Mouse (Mus musculus): ENCODE measurements around the gene Adamts5. TPM values are rescaled to one million over a fixed set of nuclear protein-coding genes. Genes with fewer than 3 reads are reported as not detected.
A peak's percentile ranks its signal among the peaks of the same experiment; 100 is the strongest.

Gene Adamts5
- polyA plus RNA-seq (2015; fragmentation: Nextera tagmentation; extraction: Ambion mirVana), result 6.0 and 7.0 TPM in 2 replicates

GRCm38 (mm10) chr16:85901581-85901910 is at the start of gene Adamts5:
Gene Adamts5 (minus strand): TSS chr16:85901828.
- peak within 1 kb of the TSS; percentile 84 for H3K27ac ChIP-seq (replicated peaks)
- no peaks in the 10 kb centered on the region for H3K36me3 ChIP-seq
- ATAC-seq (ENCODE audit: insufficient number of reproducible peaks, low FRiP score, low TSS enrichment, low read depth), result no peak
- peaks cover 9% of the 10 kb centered on the region for H3K27me3 ChIP-seq
- H3K9ac ChIP-seq, result peak within 1 kb of the TSS; percentile 40
- no peaks in the 10 kb centered on the region for H3K9me3 ChIP-seq (replicated peaks)
- peaks cover 18% of the 10 kb centered on the region for H3K4me1 ChIP-seq
- 12% methylated on average over 13 of the region's 13 CpGs for WGBS
- peak within 1 kb of the TSS; percentile 93 for H3K4me2 ChIP-seq (replicated peaks)
- peak within 1 kb of the TSS; percentile 62 for H3K4me3 ChIP-seq (replicated peaks)

- 50% methylated on average over 2 of the region's 2 CpGs for whole genome bisulfite sequencing
These were observed 48.7 kb upstream of the Adamts5 start for GRCm38 (mm10) chr16:85950356-85950755.

GRCm38 (mm10) chr16:85926004-85926403 is 24.4 kb upstream of the Adamts5 start:
- Histone ChIP-seq H3K4me1 (no peaks in the 10 kb centered on the region), H3K36me3 (no peaks in the 10 kb centered on the region), H3K4me3 (replicated peaks) (no peak overlapping the region), H3K4me2 (replicated peaks) (no peak overlapping the region), H3K27me3 (no peaks in the 10 kb centered on the region), H3K9ac (no peak overlapping the region), H3K27ac (replicated peaks) (no peak overlapping the region; the same call in 1 of the 2 replicates), H3K9me3 (replicated peaks) (no peaks in the 10 kb centered on the region)
- ATAC-seq (ENCODE audit: insufficient number of reproducible peaks, low FRiP score, low TSS enrichment, low read depth), result 0 out of 2 replicates have a peak, but pooled peaks have one; percentile 19
- WGBS, result 53% methylated on average over 5 of the region's 5 CpGs

More at GRCm38 (mm10) chr16:85950356-85950755, 48.7 kb upstream of the Adamts5 start:
- ATAC-seq (ENCODE audit: insufficient number of reproducible peaks, low FRiP score, low TSS enrichment, low read depth), result no peak
- Histone ChIP-seq H3K4me1 (no peaks in the 10 kb centered on the region), H3K27me3 (no peaks in the 10 kb centered on the region), H3K4me3 (replicated peaks) (no peak overlapping the region), H3K9me3 (replicated peaks) (no peaks in the 10 kb centered on the region), H3K27ac (replicated peaks) (no peak overlapping the region), H3K4me2 (replicated peaks) (no peak overlapping the region), H3K36me3 (no peaks in the 10 kb centered on the region), H3K9ac (no peak overlapping the region)

- Histone ChIP-seq H3K27me3 (no peaks in the 10 kb centered on the region), H3K27ac (replicated peaks) (no peak overlapping the region), H3K9ac (no peak overlapping the region), H3K4me2 (replicated peaks) (no peak overlapping the region), H3K36me3 (no peaks in the 10 kb centered on the region), H3K4me3 (replicated peaks) (no peak overlapping the region), H3K9me3 (replicated peaks) (no peaks in the 10 kb centered on the region), H3K4me1 (no peaks in the 10 kb centered on the region)
- 90% methylated on average over 1 of the region's 1 CpGs for WGBS
- no peak for ATAC-seq (ENCODE audit: insufficient number of reproducible peaks, low FRiP score, low TSS enrichment, low read depth)
These were observed 20.8 kb upstream of the Adamts5 start for GRCm38 (mm10) chr16:85922454-85922853.

- Histone ChIP-seq H3K4me3 (replicated peaks) (no peak overlapping the region), H3K9ac (no peak overlapping the region), H3K27ac (replicated peaks) (no peak overlapping the region), H3K4me2 (replicated peaks) (no peak overlapping the region), H3K36me3 (no peaks in the 10 kb centered on the region), H3K9me3 (replicated peaks) (no peaks in the 10 kb centered on the region), H3K27me3 (no peaks in the 10 kb centered on the region), H3K4me1 (no peaks in the 10 kb centered on the region)
- WGBS, result 71% methylated on average over 4 of the region's 4 CpGs
- ATAC-seq (ENCODE audit: insufficient number of reproducible peaks, low FRiP score, low TSS enrichment, low read depth), result no peak
These were observed 18.5 kb upstream of the Adamts5 start for GRCm38 (mm10) chr16:85920122-85920521.

- peak overlapping the region; percentile 84 for H3K27ac ChIP-seq (replicated peaks)
- 1% methylated on average over 51 of the region's 51 CpGs for WGBS
- peaks cover 9% of the 10 kb centered on the region for H3K27me3 ChIP-seq
These were observed 687 bp downstream of the Adamts5 start for GRCm38 (mm10) chr16:85900702-85901580.

GRCm38 (mm10) chr16:85899790-85900587 is 1.6 kb downstream of the Adamts5 start:
- Histone ChIP-seq H3K9ac (peak overlapping the region; percentile 40), H3K27ac (replicated peaks) (peak overlapping the region; percentile 84), H3K36me3 (no peaks in the 10 kb centered on the region), H3K4me2 (replicated peaks) (peak overlapping the region; percentile 93), H3K27me3 (peaks cover 9% of the 10 kb centered on the region), H3K4me1 (peaks cover 18% of the 10 kb centered on the region), H3K4me3 (replicated peaks) (peak overlapping the region; percentile 62), H3K9me3 (replicated peaks) (no peaks in the 10 kb centered on the region)
- 2% methylated on average over 45 of the region's 45 CpGs for WGBS
- peak; percentile 56 for ATAC-seq (ENCODE audit: insufficient number of reproducible peaks, low FRiP score, low TSS enrichment, low read depth)

More at GRCm38 (mm10) chr16:85900702-85901580, 687 bp downstream of the Adamts5 start:
- H3K4me3 ChIP-seq (replicated peaks), result peak overlapping the region; percentile 62
- H3K4me2 ChIP-seq (replicated peaks), result peak overlapping the region; percentile 93
- H3K4me1 ChIP-seq, result peaks cover 18% of the 10 kb centered on the region
- peak overlapping the region; percentile 40 for H3K9ac ChIP-seq
- ATAC-seq (ENCODE audit: insufficient number of reproducible peaks, low FRiP score, low TSS enrichment, low read depth), result peak; percentile 63
- H3K9me3 ChIP-seq (replicated peaks), result no peaks in the 10 kb centered on the region
- no peaks in the 10 kb centered on the region for H3K36me3 ChIP-seq

GRCm38 (mm10) chr16:85899301-85899721 is 2.3 kb downstream of the Adamts5 start:
- Histone ChIP-seq H3K36me3 (no peaks in the 10 kb centered on the region), H3K27me3 (peaks cover 9% of the 10 kb centered on the region), H3K4me1 (peaks cover 18% of the 10 kb centered on the region), H3K9ac (peak overlapping the region; percentile 40; the same call in 1 of the 2 replicates), H3K4me2 (replicated peaks) (peak overlapping the region; percentile 93), H3K9me3 (replicated peaks) (no peaks in the 10 kb centered on the region), H3K4me3 (replicated peaks) (peak overlapping the region; percentile 62), H3K27ac (replicated peaks) (no peak overlapping the region)
- 0 out of 2 replicates have a peak, but pooled peaks have one; percentile 21 for ATAC-seq (ENCODE audit: insufficient number of reproducible peaks, low FRiP score, low TSS enrichment, low read depth)
- 18% methylated on average over 25 of the region's 25 CpGs for whole genome bisulfite sequencing

- Histone ChIP-seq H3K9ac (no peak overlapping the region), H3K27me3 (peaks cover 9% of the 10 kb centered on the region), H3K4me3 (replicated peaks) (peak overlapping the region; percentile 62), H3K4me1 (peaks cover 18% of the 10 kb centered on the region), H3K4me2 (replicated peaks) (peak overlapping the region; percentile 93), H3K9me3 (replicated peaks) (no peaks in the 10 kb centered on the region), H3K27ac (replicated peaks) (no peak overlapping the region), H3K36me3 (no peaks in the 10 kb centered on the region)
- ATAC-seq (ENCODE audit: insufficient number of reproducible peaks, low FRiP score, low TSS enrichment, low read depth), result no peak
- WGBS, result 70% methylated on average over 10 of the region's 10 CpGs
These were observed 2.8 kb downstream of the Adamts5 start for GRCm38 (mm10) chr16:85898816-85899215.

GRCm38 (mm10) chr16:85898391-85898790 is 3.2 kb downstream of the Adamts5 start:
- ATAC-seq (ENCODE audit: insufficient number of reproducible peaks, low FRiP score, low TSS enrichment, low read depth), result no peak; the same call in 1 of the 2 replicates
- H3K9ac ChIP-seq, result no peak overlapping the region
- WGBS, result 67% methylated on average over 4 of the region's 4 CpGs
- H3K4me2 ChIP-seq (replicated peaks), result peak overlapping the region; percentile 93
- H3K27me3 ChIP-seq, result peaks cover 9% of the 10 kb centered on the region
- H3K27ac ChIP-seq (replicated peaks), result no peak overlapping the region
- H3K4me3 ChIP-seq (replicated peaks), result peak overlapping the region; percentile 62
- no peaks in the 10 kb centered on the region for H3K36me3 ChIP-seq
- peaks cover 18% of the 10 kb centered on the region for H3K4me1 ChIP-seq
- no peaks in the 10 kb centered on the region for H3K9me3 ChIP-seq (replicated peaks)

- H3K9ac ChIP-seq, result no peak overlapping the region
- ATAC-seq (ENCODE audit: insufficient number of reproducible peaks, low FRiP score, low TSS enrichment, low read depth), result no peak
- H3K4me1 ChIP-seq, result peaks cover 18% of the 10 kb centered on the region
- no peaks in the 10 kb centered on the region for H3K9me3 ChIP-seq (replicated peaks)
- H3K4me3 ChIP-seq (replicated peaks), result peak overlapping the region; percentile 62
- H3K27ac ChIP-seq (replicated peaks), result no peak overlapping the region
- WGBS, result 89% methylated on average over 3 of the region's 3 CpGs
- peaks cover 9% of the 10 kb centered on the region for H3K27me3 ChIP-seq
- no peaks in the 10 kb centered on the region for H3K36me3 ChIP-seq
- peak overlapping the region; percentile 93 for H3K4me2 ChIP-seq (replicated peaks)
These were observed 3.8 kb downstream of the Adamts5 start for GRCm38 (mm10) chr16:85897854-85898253.

Data from embryonic facial prominence, embryonic 15.5 days (tissue).